Mouse (Mus musculus) 3T3-L1 (cell line): ENCODE data around the gene Ube2d3.
"Not testable (repeated sequence)": the region's sequence is repeated elsewhere in the genome, so short reads cannot be mapped to it uniquely, and the experiment has no call there.

Experiments
- DNase-seq: peaks from one replicate; pipeline ENCODE4 v3.0.0-alpha.2; 2015; ENCODE audit warnings: low read depth, low spot score

The Ube2d3 gene

GRCm38 (mm10) chr3:135438531-135438912 lies 573 bp downstream of the Ube2d3 start:
- DNase-seq = peak; percentile 80

- peak; percentile 79 for DNase-seq
Measured at GRCm38 (mm10) chr3:135438913-135439531, 1.1 kb downstream of the Ube2d3 start.

- no peak for DNase-seq
Measured at GRCm38 (mm10) chr3:135439651-135440050, 1.7 kb downstream of the Ube2d3 start.

DNA sequence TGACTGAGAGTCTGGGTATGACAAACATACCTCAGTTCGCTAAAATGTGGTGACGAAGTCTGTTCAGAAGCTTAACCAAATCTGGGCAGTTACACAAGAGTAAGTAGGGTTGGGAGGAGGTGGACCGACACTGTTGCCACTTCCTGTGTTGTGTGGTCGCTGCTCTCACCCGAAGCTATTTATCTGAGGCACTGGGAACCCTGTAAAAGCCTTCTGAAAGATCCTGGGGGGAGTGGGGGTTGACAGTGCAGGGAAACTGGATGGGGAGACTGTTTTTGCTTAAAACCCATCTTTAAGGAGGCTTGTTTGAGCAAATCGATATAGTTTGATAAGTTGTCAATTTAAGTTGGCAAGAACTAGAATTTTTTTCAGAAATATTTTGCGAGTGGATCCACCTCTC lies 2.3 kb downstream of the Ube2d3 start:
- DNase-seq = peak; percentile 85

DNA sequence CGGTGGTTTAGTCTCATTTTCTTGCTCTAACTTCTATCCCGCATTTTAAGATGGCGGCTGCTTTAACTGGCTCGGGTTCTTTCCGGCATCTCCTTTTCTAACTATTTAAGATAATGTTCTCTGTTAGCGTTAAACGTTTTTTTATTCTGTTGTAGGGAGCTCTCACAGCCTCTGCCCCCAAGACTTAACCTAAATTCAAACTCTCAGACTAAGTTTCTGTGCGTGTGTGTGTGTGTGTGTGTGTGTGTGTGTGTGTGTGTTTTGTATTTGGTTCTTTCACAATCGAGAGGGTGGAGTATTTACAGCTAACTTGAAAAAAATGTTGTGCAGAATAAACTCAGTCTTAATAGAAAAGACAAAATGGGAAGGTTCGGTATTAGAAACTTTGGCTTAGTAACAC lies 2.7 kb downstream of the Ube2d3 start:
- DNase-seq = no peak

DNA sequence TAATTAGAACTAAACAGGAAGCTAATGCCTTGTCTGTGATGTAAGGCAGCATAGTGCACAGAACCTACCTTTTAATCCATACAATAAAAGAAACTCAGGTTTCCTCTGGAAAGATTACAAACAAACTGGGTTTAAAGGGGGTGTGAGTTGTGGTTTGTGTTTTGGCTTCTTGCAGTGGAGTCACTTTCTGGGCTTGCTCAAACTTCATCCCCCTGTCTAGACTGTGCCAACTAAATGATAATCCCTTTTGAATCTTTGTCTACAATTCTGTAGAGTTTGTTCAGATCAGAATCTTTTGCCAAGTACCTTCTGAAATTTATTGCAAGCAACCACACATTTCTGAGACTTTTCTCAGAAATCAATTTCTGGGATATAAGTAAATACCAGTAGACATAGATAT lies 7.0 kb downstream of the Ube2d3 start:
- DNase-seq = no peak

- DNase-seq = no peak
Measured at GRCm38 (mm10) chr3:135458981-135459380, 21.0 kb downstream of the Ube2d3 start.

- peak; percentile 27 for DNase-seq
Measured at GRCm38 (mm10) chr3:135468402-135468801, 30.5 kb downstream of the Ube2d3 start.

- DNase-seq = no peak
Measured at GRCm38 (mm10) chr3:135469146-135469545, 31.2 kb downstream of the Ube2d3 start.

DNA sequence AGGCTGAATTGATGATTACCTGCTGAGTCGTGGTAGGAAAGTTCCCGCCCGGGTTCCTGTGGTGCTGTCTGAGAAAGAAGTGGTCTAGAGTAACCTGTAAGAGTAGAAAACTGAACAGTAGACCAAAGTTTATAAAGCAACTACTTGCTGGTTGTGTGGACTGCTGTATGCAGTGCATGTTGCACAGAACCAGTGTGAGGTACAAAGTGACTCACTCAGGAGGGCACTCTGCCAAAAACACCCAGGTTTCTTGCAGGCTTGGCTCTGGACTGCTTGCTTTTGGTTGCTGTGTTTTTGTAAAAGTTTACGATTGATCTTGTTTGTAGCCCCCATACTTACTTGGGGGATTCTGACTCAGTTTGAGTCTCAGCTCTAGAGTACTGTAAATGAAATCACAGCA lies 32.0 kb downstream of the Ube2d3 start:
- peak; percentile 95 for DNase-seq

GRCm38 (mm10) chr3:135470823-135471222 lies 32.9 kb downstream of the Ube2d3 start:
- DNase-seq = no peak

- no peak for DNase-seq
Measured at GRCm38 (mm10) chr3:135475025-135475424, 37.1 kb downstream of the Ube2d3 start.

- DNase-seq = no peak
Measured at GRCm38 (mm10) chr3:135476286-135476685, 38.3 kb downstream of the Ube2d3 start.

DNA sequence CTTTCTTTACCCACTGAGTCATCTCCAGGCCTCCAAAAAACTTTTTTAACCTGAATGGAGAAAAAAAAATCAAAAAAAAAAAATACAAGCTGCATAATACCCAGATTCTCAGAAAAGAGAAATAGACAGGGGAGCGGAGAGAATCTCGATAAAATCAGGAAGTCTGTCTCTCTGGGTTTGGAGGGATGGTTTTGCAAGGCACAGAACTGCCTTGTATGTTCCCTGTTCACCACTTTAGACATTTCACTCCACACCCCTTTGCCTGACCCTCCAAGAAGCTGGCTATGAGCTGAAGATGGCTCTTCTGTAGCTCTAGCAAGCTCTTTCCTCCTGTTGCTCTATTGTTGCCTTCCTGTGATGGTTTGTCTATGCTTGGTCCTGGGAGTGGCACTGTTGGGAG lies 39.0 kb downstream of the Ube2d3 start:
- no peak for DNase-seq

DNA sequence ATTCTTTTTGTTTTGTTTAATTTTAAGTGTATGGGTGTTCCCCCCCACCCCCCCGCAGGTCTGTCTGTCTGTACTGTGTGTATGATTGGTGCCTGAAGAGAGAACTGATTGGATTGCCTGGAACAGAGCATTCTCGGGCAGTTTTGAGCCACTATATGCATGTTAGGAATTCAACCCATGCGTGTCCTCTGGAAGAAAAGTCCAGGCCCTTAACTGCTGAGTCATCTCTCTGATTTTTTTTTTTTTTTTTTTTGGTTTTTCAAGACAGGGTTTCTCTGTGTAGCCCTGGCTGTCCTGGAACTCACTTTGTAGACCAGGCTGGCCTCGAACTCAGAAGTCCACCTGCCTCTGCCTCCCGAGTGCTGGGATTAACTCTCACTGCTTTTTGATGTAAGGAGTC lies 41.1 kb downstream of the Ube2d3 start:
- peak; percentile 51 for DNase-seq

DNA sequence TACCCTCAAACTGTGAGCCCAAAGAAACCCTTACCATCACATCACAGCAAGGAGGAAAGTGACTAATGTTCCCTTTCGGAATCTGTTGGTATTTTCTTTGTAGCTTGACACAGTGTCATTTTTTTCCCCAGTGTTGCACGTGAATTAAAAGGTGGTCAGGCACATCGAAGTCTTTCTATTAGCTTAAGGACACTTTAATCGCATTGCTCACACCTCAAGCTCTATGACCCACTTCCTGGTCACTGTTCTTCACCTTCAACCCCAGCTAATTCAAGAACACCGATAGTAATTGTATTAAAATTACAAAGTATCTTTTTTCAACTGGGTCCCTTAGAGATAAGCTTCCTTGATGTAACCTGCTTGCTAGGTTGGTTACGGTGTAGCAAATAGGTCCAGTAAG lies 42.8 kb downstream of the Ube2d3 start:
- no peak for DNase-seq

GRCm38 (mm10) chr3:135481608-135482007 lies 43.7 kb downstream of the Ube2d3 start:
- no peak for DNase-seq

- DNase-seq = not testable (repeated sequence)
Measured at GRCm38 (mm10) chr3:135484650-135485049, 46.7 kb downstream of the Ube2d3 start.

DNA sequence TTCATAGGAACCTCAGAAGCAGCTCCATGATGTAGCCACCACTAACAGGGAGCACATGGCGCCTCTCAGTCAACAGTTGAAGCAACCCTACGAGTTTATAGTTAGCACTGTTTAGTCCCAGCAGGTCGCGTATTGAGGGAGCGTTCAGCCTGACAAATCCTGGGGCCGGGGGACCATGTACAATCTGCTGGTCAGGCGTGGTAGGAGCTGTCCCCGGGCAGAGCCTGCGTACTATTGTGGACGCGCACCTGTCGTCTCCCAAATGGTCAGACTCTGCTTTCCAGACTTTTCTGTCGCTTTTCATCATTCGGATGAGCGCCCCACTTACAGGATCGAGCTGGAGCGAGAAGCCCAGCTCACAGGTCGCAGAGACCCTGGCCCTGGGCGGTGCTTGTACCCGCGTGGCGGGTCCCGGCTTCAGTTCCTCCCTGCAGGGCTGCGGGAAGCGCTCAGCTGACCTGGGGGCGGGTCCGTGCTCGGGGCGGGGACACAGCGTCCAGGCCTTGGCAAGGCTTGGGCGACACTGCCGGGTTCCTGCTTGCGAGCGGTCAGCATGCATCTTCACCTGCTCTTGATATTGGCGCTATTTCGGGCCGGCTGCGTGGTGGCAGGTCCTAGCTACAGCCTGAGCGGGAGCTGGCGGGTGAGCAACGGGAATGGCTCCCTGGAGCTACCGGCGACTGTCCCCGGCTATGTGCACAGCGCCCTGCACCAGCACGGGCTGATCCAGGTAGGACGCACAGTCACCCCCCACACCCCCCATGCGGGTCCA lies 47.4 kb downstream of the Ube2d3 start, which contains the start of gene Manba:
Gene Manba (plus strand): TSS at position 484 of the 772 bp plus-strand sequence.
- peak; percentile 27 for DNase-seq

DNA sequence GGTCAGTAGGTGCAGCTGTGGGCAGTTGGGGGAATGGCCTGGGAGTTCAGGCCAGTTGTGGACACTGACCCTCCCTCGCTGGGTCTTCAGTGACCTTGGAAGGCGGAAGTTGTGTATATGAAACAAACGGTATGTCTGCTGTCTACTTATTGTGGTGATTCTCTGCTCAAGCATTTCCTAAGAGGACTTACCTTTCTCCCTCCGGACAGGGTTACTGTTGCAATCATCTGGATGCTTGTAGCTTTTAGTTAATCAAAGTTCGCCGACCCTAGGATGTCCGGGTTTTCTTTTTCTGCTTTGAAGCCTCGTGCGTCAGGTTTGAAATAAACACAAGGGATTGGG lies 47.9 kb downstream of the Ube2d3 start:
- no peak for DNase-seq

- no peak for DNase-seq
Measured at GRCm38 (mm10) chr3:135486351-135486750, 48.4 kb downstream of the Ube2d3 start.

GRCm38 (mm10) chr3:135487803-135488202 lies 49.9 kb downstream of the Ube2d3 start:
- DNase-seq = no peak

DNA sequence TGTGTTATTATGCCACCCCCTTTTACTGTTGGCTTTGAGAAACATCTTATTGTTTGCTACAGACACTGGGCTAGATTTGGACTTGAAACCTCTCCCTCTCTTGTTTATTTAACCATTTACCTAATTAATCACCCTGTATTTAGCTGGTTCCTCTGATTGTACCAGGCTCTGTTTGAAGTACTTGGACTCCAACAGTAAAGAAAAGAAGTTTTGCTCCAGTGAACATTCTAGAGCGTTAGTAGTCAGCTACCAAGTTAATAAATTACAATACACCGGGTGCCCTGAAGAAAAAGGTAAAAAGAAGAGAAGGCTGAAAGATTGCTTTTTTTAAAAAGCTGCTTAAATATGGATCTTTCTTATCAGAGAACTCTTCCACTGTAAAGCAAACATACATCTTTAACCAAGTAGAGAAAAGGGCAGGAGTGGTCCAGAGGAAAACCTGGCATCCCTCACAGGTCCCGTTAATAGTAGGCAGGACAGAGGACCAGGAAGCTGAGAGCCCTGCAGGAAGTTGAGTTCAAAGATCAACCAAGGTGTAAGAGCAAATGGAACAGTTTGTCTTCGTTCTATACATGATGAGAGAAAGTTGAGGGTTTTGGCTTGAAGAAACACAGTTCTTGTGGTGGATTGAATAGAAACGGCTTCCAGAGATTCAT lies 52.0 kb downstream of the Ube2d3 start:
- DNase-seq = no peak
